Mouse (Mus musculus): ENCODE results near the gene Aloxe3. TPM values are rescaled to one million over a fixed set of nuclear protein-coding genes. Genes with fewer than 3 reads are reported as not detected.
A peak's percentile ranks its signal among the peaks of the same experiment; 100 is the strongest.

The Aloxe3 gene
- polyA plus RNA-seq, 1 experiment, result 3.5 TPM

DNA sequence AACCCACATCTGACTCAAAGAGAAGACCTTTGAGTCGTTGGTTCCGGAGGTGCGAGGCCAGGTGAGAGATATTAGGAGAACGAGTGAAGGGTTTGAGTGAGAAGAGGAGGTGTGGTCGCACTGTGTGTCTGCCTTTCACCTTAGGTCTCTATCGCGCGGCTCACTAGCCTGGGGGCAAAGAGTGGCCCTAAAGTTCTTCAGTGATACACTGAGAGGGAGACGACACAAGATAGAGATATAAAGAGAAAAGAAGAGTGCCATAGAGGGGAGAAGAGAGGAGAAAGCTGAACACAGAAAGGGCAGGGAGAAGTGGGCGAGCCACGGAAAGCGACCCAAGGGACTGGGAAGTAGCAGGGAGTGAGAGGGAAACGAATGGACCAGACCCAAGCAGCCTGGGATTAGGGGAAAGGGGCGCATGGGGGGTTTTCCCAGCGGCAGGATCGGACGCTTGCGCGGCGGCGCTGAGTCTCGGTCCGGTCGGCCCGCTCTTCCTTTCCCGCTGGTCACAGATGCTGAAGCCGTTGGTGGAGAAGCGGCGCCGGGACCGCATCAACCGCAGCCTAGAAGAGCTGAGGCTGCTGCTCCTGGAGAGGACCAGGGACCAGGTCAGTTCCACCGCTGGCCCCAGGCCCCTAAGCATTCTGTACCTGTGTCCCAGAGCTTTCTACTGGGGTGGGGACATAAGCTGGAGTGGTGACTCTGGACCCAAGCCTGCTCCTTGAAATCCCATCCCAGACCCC is 4.5 kb upstream of the Aloxe3 start:
- TF ChIP-seq CTCF (IDR thresholded peaks at IDR 0.05; ENCODE audit: borderline replicate concordance, extremely low read depth, insufficient read depth, insufficient read length), result no peak
- TF ChIP-seq POLR2A (IDR thresholded peaks at IDR 0.05; ENCODE audit: borderline replicate concordance, extremely low read depth, insufficient read depth, insufficient read length, poor library complexity, severe bottlenecking), result no peak
- DNase-seq (ENCODE audit: low read depth), result peak; percentile 40

DNA sequence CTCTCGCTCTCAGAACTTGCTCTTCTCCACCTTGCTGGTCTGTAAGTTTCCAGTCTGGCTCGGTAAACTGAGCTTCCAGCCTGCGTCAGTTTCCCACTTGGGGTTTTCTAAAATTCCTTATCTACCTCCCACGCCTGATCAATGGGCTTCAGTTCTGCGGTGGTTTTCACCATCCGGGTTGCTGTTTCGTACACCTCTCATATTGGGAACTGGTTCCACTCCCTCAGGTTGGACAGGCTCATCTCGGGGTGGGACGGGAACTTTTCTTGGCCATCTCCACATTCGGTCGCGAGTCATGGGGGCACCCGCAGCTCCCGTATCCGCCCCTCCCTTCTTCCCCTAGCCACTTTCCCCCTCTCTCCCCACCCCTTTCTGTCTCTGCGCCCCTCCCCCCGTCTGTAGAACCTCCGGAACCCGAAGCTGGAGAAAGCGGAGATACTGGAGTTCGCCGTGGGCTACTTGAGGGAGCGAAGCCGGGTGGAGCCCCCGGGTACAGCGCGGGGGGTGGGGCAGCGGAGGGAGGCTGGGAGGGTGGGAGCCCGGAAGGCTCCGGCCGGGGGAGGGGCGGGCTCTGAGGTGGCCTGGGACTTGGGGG is 3.9 kb upstream of the Aloxe3 start:
- peak; percentile 55 for DNase-seq (ENCODE audit: low read depth)
- TF ChIP-seq CTCF (IDR thresholded peaks at IDR 0.05; ENCODE audit: borderline replicate concordance, extremely low read depth, insufficient read depth, insufficient read length), result no peak
- TF ChIP-seq POLR2A (IDR thresholded peaks at IDR 0.05; ENCODE audit: borderline replicate concordance, extremely low read depth, insufficient read depth, insufficient read length, poor library complexity, severe bottlenecking), result no peak

DNA sequence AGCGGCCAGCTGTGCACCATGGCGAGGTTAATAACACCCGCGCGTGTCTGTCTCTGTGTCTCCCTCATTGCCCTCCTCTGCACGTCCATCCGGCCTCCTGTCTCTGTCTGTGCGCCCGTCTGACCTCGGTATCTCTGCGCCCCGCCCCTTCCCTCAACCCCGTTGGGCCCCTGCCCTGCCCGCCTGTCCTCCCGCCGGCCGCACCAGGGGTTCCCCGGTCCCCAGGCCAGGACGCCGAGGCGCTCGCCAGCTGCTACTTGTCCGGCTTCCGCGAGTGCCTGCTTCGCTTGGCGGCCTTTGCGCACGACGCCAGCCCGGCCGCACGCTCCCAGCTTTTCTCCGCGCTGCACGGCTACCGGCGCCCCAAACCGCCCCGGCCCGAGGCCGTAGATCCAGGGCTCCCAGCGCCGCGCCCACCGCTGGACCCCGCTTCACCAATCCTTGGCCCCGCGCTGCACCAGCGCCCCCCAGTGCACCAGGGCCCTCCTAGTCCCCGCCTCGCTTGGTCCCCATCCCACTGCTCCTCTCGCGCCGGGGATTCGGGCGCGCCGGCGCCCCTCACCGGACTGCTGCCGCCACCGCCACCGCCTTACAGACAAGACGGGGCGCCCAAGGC is 3.3 kb upstream of the Aloxe3 start, which contains the start of gene 9130213A22Rik:
TSS of gene 9130213A22Rik (minus strand) at position 254 of the 616 bp plus-strand sequence.
- TF ChIP-seq CTCF (IDR thresholded peaks at IDR 0.05; ENCODE audit: borderline replicate concordance, extremely low read depth, insufficient read depth, insufficient read length) (peak; percentile 48), POLR2A (IDR thresholded peaks at IDR 0.05; ENCODE audit: borderline replicate concordance, extremely low read depth, insufficient read depth, insufficient read length, poor library complexity, severe bottlenecking) (no peak)
- peak; percentile 94 for DNase-seq (ENCODE audit: low read depth)

DNA sequence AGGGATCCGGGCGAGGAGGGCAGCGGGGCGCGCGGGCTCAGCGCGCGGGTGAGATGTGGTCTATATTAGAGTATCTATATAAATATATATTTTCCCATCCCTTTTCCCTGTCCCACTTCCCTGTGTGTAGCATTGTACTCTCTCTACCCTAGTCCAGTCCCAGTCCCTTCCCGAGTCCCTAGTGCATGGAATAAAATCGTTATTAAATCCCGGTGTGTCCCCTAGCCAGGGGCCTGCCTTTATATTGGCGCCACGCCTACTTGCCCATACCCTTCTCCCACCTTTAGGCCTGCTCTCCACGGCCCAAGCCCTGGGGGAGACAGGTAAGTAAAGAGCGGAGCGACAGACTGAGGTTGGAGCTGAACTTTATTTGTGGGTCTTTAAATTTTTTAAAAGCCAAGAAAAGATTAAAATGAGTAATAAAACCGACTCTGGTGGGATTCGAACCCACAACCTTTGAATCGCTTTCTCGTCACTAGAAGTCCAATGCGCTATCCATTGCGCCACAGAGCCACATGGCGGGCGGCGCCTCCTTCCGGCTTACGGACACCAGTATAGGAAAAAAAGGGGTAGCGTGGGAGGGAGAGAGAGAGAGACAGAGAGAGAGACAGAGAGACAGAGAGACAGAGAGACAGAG is 2.5 kb upstream of the Aloxe3 start:
- TF ChIP-seq POLR2A (IDR thresholded peaks at IDR 0.05; ENCODE audit: borderline replicate concordance, extremely low read depth, insufficient read depth, insufficient read length, poor library complexity, severe bottlenecking) (no peak), CTCF (IDR thresholded peaks at IDR 0.05; ENCODE audit: borderline replicate concordance, extremely low read depth, insufficient read depth, insufficient read length) (no peak)
- peak; percentile 91 for DNase-seq (ENCODE audit: low read depth)

DNA sequence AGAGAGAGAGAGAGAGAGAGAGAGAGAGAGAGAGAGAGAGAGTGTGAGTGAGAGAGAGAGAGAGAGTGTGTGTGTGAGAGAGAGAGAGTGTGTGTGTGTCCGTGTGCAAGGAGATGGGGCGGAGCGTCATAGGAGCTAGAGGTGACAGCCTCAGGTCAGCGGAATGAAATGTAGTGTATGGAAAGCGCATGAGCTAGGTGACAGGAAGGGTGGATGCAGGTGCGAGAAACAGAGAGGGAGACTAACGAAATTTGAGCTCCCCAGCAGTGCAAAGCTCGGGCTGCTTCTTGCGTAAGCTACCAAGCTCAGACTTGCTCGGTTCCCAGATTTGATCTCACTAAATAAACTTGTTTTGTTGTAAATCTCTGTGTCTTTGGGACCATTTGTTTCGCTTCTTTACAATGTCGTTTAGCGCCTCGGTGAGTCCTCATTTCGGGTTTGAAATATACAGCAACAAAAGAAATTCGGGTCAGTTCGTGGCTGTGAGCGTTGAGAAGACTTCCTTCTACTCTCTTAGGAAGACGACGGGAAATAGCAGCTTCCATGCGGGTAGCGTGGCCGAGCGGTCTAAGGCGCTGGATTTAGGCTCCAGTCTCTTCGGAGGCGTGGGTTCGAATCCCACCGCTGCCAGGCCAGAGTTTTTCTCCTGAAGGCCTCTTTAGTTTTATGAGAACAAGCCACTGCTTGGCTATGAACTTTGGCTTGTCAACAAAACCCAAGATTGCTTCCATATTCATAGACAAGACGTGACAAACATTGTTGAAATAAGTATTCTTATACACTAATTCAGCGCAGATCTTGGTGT is 1.8 kb upstream of the Aloxe3 start:
- DNase-seq (ENCODE audit: low read depth), result peak; percentile 95
- TF ChIP-seq CTCF (IDR thresholded peaks at IDR 0.05; ENCODE audit: borderline replicate concordance, extremely low read depth, insufficient read depth, insufficient read length) (no peak), POLR2A (IDR thresholded peaks at IDR 0.05; ENCODE audit: borderline replicate concordance, extremely low read depth, insufficient read depth, insufficient read length, poor library complexity, severe bottlenecking) (no peak)

DNA sequence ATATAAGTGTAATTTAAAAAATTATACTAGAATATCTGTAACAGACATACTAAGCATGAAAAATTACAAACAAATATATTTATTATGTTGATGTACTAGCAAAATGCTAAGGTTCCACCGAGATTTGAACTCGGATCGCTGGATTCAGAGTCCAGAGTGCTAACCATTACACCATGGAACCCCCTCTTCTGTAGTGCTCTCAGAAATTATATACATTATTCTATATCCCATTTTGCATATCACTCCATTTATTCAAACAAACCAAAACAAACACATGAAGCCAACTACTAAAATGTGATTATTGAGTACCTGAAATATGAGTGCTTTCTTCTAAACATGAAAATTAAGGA is 1.2 kb upstream of the Aloxe3 start:
- TF ChIP-seq CTCF (IDR thresholded peaks at IDR 0.05; ENCODE audit: borderline replicate concordance, extremely low read depth, insufficient read depth, insufficient read length) (no peak), POLR2A (IDR thresholded peaks at IDR 0.05; ENCODE audit: borderline replicate concordance, extremely low read depth, insufficient read depth, insufficient read length, poor library complexity, severe bottlenecking) (no peak)

DNA sequence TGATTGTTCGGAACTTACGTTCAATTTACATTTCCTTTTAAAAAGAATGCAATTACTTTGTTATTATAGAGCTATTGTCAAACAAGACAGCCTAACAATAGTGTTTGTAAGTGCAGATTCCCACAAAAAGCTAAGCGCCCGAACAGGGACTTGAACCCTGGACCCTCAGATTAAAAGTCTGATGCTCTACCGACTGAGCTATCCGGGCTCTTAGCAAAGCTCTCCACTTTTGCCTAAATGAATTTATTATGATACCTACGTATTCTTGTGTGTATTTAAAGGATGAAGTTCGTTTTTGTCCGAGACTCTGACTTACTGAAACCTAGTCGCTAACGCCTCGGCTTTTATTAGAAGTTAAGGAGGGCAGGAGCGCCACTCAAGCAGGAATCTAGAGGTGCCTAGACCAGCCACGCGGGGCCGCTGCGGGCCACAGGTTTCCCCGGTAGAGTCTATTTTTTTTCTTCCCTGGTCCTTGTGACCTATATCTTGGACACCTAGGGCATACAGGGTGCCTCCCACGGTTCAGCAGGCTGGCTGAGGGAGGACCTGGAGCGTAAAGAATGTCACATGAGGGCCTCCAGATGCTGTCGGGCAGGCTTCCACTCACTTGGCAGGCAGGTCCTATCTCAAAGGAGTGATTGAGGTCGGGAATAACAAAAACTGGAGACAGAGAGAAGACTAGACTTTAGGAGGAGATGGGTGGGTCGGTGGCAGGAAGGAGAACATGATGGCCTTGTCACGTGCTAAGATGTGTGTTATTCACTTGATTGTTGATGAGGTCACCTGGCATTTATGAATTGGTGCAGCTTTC is 450 bp upstream of the Aloxe3 start:
- TF ChIP-seq POLR2A (IDR thresholded peaks at IDR 0.05; ENCODE audit: borderline replicate concordance, extremely low read depth, insufficient read depth, insufficient read length, poor library complexity, severe bottlenecking) (no peak), CTCF (IDR thresholded peaks at IDR 0.05; ENCODE audit: borderline replicate concordance, extremely low read depth, insufficient read depth, insufficient read length) (peak; percentile 51; the same call in 1 of the 2 replicates)
- peak; percentile 94 for DNase-seq (ENCODE audit: low read depth)

More for the DNA sequence above, 1.2 kb upstream of the Aloxe3 start:
- DNase-seq (ENCODE audit: low read depth), result peak; percentile 89

DNA sequence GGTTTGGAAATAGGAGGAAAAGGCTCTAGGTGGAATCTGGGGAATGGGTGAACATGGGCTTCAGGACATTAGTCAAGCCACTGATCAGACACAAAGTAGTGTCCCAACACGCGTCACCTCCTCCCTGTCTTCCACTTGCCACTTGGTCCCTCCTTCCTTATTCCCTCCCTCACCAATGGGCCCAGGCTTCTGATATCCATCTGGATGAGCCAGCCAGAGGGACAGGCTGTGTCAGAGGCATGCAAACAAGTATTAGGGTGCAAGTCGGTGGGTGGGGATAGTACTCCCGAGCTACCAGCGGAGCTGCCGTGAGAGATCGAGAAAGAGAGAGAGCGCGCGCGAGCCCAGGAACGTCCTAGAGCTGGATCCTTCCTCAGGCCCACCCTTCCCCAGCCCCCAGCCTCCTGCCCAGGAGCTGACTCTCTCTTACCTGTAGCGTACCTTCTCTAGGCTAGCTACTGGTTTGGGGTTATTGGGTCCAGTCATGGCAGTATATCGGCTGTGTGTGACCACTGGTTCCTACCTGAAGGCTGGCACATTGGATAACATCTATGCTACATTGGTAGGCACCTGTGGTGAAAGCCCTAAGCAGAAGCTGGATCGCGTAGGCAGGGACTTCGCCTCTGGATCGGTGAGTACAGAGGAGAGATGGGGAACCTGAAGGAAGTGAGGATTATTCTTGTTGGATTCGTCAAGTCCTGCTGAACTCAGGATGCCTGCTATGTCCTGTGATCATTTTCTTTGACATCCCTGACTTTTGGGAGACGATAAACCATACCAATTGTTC is 416 bp downstream of the Aloxe3 start:
- peak; percentile 20 for DNase-seq (ENCODE audit: low read depth)
- TF ChIP-seq POLR2A (IDR thresholded peaks at IDR 0.05; ENCODE audit: borderline replicate concordance, extremely low read depth, insufficient read depth, insufficient read length, poor library complexity, severe bottlenecking) (no peak), CTCF (IDR thresholded peaks at IDR 0.05; ENCODE audit: borderline replicate concordance, extremely low read depth, insufficient read depth, insufficient read length) (no peak)

DNA sequence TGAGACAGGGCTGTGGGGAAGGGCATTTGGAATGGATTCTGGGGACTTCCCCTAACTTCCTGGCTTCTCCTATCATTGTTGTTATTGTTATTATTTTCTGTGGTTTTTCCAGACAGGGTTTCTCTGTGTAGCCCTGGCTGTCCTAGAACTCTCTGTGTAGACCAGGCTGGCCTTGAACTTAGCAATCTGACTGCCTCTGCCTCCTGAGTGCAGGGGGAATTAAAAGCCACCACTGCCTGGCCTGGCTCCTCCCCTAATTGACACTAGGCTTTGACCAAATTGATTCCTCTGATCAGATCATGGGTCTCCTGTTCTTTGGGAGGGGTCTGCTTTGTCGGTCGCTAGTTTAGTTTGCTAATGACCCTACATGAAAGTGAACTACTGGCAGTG is 1.0 kb downstream of the Aloxe3 start:
- TF ChIP-seq CTCF (IDR thresholded peaks at IDR 0.05; ENCODE audit: borderline replicate concordance, extremely low read depth, insufficient read depth, insufficient read length) (no peak), POLR2A (IDR thresholded peaks at IDR 0.05; ENCODE audit: borderline replicate concordance, extremely low read depth, insufficient read depth, insufficient read length, poor library complexity, severe bottlenecking) (no peak)
- DNase-seq (ENCODE audit: low read depth), result no peak

Measured in brain, embryonic 14.5 days (tissue).